Mouse (Mus musculus) kidney, adult 2 months (tissue): ENCODE measurements at regions not wholly inside any gene's neighbourhood (a gene's known extent, or its start where the extent isn't known, plus 50 kb on each side); places are given as distances from the start of the nearest gene placed in this dataset.

Experiments
- CTCF ChIP-seq: fragments of 200-500 bp; conservative IDR thresholded peaks from 2 replicates; pipeline ENCODE4 v1.5.1; 2011; ENCODE audit warnings: low read depth, mild to moderate bottlenecking, control low read depth, low read length, moderate library complexity, mixed read lengths; ENCODE audit not compliant: insufficient read depth, insufficient read length
- POLR2A ChIP-seq: fragments of 200-500 bp; IDR thresholded peaks from one replicate; pipeline ENCODE4 v1.6.1; 2011; ENCODE audit warnings: low read depth, low read length, control low read depth

GRCm38 (mm10) chr13:28311658-28312057 lies 54.3 kb downstream of the Gm11361 start:
- TF ChIP-seq CTCF (no peak), POLR2A (no peak)
